Mouse (Mus musculus) liver, embryonic 16.5 days (tissue): ENCODE data around the gene Celf5. TPM values are rescaled to one million over a fixed set of nuclear protein-coding genes. Genes with fewer than 3 reads are reported as not detected.

Source experiments
- ATAC-seq: fragments of 200-750 bp; cut with Nextera tagmentation; 2 replicates; pipeline ENCODE4 v1.8.0; 2017; ENCODE audit warnings: low read depth, mild to moderate bottlenecking, moderate number of reproducible peaks, moderate library complexity
- H3K27ac ChIP-seq: fragments of 300-500 bp; sonication (generic); 2 replicates; pipeline ENCODE4 v1.5.1; 2014; ENCODE audit warnings: mild to moderate bottlenecking, low read length
- H3K27me3 ChIP-seq: fragments of 300-500 bp; sonication (generic); 2 replicates; pipeline ENCODE4 v1.6.1; 2014; ENCODE audit warnings: low read depth, low read length, mixed read lengths; ENCODE audit not compliant: control insufficient read depth, insufficient read depth
- H3K36me3 ChIP-seq: fragments of 300-500 bp; sonication (generic); 2 replicates; pipeline ENCODE4 v1.6.1; 2014; ENCODE audit warnings: mild to moderate bottlenecking; ENCODE audit not compliant: control insufficient read depth, insufficient read depth
- H3K4me1 ChIP-seq: fragments of 300-500 bp; sonication (generic); 2 replicates; pipeline ENCODE4 v1.6.1; 2014; ENCODE audit warnings: low read depth, low read length, mixed read lengths; ENCODE audit not compliant: control insufficient read depth
- H3K4me2 ChIP-seq: fragments of 300-500 bp; sonication (generic); 2 replicates; pipeline ENCODE4 v1.6.1; 2014; ENCODE audit warnings: low read depth, low read length, mixed read lengths
- H3K4me3 ChIP-seq: fragments of 300-500 bp; sonication (generic); 2 replicates; pipeline ENCODE4 v1.5.1; 2014; ENCODE audit warnings: low read depth, mild to moderate bottlenecking, low read length
- H3K9ac ChIP-seq: fragments of 300-500 bp; sonication (generic); 2 replicates; pipeline ENCODE4 v1.6.1; 2014; ENCODE audit warnings: low read depth, low read length
- H3K9me3 ChIP-seq: fragments of 300-500 bp; sonication (generic); replicated peaks from 2 replicates; pipeline ENCODE4 v1.6.1; 2016; ENCODE audit warnings: low read length; ENCODE audit not compliant: control insufficient read depth
- WGBS: fragments of 180-500 bp; shearing (Covaris S2); extraction: QIAGEN DNeasy Blood & Tissue Kit; methylation state at CpG from one replicate; pipeline ENCODE4 v1.1.7; 2014; ENCODE audit not compliant: insufficient replicate concordance; 5-methylcytosine and 5-hydroxymethylcytosine counted together
- polyA plus RNA-seq: library from polyadenylated mRNA; unstranded; fragments of >200 nt; fragmentation: Nextera tagmentation; extraction: Ambion mirVana; gene quantifications from 2 replicates; pipeline ENCODE4 v1.2.1, GENCODE M21; 2015

The Celf5 gene
- polyA plus RNA-seq, 1 experiment from 2014 or later = 0.05 TPM

DNA sequence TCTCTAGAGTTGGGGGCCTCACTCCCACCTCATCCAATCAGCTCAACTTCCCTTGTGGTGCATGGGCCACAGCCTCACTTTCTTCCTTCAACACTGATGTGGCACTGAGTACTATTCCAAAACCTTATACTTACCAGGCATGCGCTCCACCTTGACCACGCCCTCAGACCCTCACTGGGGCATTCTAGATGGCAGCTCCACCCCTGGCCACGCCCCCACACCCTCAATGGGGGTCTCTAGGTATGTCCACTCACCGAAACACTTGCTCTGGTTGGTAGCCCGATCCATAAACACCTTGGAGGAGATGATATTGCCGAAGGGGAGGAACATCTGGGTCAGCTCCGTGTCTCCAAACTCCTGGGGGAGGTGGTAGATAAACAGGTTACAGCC lies 20.1 kb downstream of the Celf5 start:
- H3K4me3 ChIP-seq = no peak overlapping the region
- H3K36me3 ChIP-seq = no peaks in the 10 kb centered on the region
- WGBS = 34% methylated on average over 7 of the region's 7 CpGs
- no peak overlapping the region for H3K4me2 ChIP-seq
- H3K4me1 ChIP-seq = peaks cover 15% of the 10 kb centered on the region
- ATAC-seq = no peak
- H3K27ac ChIP-seq = no peak overlapping the region
- no peak overlapping the region for H3K9ac ChIP-seq
- peaks cover 83% of the 10 kb centered on the region for H3K27me3 ChIP-seq
- H3K9me3 ChIP-seq = no peaks in the 10 kb centered on the region

DNA sequence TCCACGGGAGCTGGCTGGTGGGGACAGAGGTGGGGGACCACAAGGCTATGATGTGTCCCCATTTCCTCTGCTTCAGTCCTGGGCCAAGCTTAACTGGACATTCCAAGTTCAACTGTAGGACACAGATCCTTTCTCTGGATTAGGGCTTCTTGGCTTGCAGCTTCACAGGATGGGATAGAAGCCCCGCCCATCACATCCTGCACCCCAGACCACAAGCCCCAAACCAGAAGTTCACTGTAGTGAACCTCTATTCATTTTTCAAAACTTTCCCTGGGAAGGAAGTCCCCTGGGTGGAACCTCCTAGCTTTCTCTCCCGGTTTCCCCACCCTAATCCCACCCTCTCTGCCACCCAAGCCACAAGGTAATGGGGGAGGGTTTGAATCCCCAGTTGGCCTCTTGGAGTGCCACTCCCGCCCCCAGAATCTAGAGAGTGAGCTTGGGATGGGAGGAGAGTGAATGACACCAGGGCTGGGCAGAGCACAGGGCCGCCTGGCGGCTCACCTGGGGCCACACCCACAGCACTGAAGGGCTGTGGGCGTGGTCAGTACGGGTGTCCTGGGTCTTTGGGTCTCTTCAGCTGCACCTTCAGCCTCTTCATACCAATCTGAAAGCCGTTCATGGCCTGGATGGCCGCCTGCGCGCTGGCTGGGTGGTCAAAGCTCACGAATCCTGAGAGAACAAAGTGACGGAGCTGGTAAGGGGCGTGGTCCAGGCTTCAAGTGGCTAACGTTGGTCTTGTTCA lies 20.7 kb downstream of the Celf5 start:
- no peak overlapping the region for H3K4me2 ChIP-seq
- 4% methylated on average over 16 of the region's 16 CpGs for WGBS
- no peak overlapping the region for H3K27ac ChIP-seq
- H3K4me1 ChIP-seq = peaks cover 15% of the 10 kb centered on the region
- no peak overlapping the region for H3K9ac ChIP-seq
- H3K9me3 ChIP-seq = no peaks in the 10 kb centered on the region
- H3K36me3 ChIP-seq = no peaks in the 10 kb centered on the region
- no peak for ATAC-seq
- H3K4me3 ChIP-seq = no peak overlapping the region
- peaks cover 87% of the 10 kb centered on the region for H3K27me3 ChIP-seq

DNA sequence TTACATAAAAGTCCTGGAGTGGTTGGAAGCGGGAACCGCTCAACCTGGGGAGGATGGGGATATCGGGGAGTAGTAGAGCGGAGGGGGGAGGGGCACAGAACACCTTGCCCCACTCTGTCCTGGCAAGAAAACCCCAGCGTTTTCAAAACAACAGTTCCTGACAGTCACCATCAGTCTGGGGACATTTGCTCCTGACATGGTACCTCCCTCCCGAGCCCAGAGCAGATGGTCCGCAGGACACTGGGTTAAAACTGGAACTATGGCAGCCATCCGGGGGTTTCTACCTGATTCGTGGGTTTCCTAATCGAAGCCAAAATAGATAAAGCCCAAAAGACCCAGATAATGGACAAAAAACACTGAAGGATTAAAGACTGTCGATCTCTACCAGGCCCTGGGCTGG lies 21.6 kb downstream of the Celf5 start:
- Histone ChIP-seq H3K4me1 (peaks cover 15% of the 10 kb centered on the region), H3K4me3 (no peak overlapping the region), H3K4me2 (no peak overlapping the region), H3K27ac (no peak overlapping the region), H3K27me3 (peaks cover 89% of the 10 kb centered on the region), H3K36me3 (no peaks in the 10 kb centered on the region), H3K9ac (no peak overlapping the region), H3K9me3 (no peaks in the 10 kb centered on the region)
- no peak for ATAC-seq
- 26% methylated on average over 11 of the region's 11 CpGs for WGBS

DNA sequence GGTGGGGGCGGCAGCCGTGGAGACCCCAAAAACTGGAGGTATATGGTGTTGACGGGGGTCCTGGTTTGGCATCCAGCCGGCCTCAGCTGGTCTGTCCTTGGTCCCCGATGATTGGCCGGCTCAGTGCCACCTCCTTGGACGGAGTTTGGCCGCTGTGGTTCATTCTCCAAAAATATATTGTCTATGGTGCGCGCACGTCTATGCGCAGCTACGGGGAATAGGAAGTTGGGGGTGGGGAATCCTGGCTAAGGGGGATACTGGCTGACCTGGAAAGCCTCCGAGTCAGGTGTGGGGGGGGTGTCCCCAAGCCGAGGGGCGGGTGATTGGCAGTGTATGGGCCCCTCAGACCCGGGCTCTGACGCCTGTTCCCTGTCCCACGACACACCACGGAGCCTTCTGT lies 22.0 kb downstream of the Celf5 start:
- Histone ChIP-seq H3K27me3 (peaks cover 90% of the 10 kb centered on the region), H3K4me2 (no peak overlapping the region), H3K9ac (no peak overlapping the region), H3K4me3 (no peak overlapping the region), H3K27ac (no peak overlapping the region), H3K9me3 (no peaks in the 10 kb centered on the region), H3K4me1 (peaks cover 15% of the 10 kb centered on the region), H3K36me3 (no peaks in the 10 kb centered on the region)
- WGBS = 23% methylated on average over 20 of the region's 20 CpGs
- ATAC-seq = no peak

DNA sequence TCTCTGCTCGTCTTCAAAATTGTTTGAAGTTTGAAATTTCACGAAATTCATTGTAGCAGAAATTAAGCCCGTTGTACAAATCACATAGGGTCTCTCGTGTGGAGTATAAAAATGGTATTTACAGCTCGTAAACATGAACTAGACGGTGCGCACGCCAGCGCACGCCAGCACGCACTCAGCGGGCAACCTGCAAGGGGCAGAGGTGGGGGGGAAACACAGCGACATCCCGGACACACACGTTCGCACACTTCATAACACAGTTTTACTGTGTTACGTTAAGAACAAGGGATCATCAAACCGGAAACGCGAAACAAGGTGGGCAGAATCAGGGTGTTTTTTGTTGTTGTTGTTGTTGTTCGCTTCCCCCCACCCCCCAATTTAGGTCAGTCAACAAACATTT lies 23.1 kb downstream of the Celf5 start:
- Histone ChIP-seq H3K27me3 (peaks cover 91% of the 10 kb centered on the region), H3K9ac (no peak overlapping the region), H3K4me3 (no peak overlapping the region), H3K36me3 (no peaks in the 10 kb centered on the region), H3K27ac (no peak overlapping the region), H3K4me2 (no peak overlapping the region), H3K4me1 (peaks cover 6% of the 10 kb centered on the region), H3K9me3 (no peaks in the 10 kb centered on the region)
- WGBS = 66% methylated on average over 21 of the region's 21 CpGs
- no peak for ATAC-seq

DNA sequence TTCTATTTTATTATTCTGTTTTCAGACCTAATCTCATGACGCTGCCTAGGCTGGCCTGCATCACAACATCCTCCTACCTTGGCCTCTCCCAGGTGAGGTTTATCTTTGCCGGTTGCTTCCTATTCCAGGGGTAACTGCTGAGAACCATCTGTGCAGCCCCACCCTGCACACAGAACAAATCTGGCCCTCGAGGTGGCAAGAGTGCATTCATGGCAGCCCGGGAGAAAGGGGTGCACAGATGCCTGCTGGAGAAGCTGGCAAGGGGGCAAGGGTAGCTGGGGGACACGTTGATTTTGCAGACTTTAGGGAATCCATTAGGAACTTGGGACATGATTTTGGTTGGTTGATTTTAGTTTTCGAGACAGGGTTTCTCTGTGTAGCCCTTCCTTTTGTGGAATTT lies 24.2 kb downstream of the Celf5 start:
- WGBS = 49% methylated on average over 6 of the region's 6 CpGs
- H3K36me3 ChIP-seq = no peaks in the 10 kb centered on the region
- H3K4me2 ChIP-seq = no peak overlapping the region
- no peaks in the 10 kb centered on the region for H3K9me3 ChIP-seq
- H3K4me1 ChIP-seq = peaks cover 3% of the 10 kb centered on the region
- H3K4me3 ChIP-seq = no peak overlapping the region
- H3K27ac ChIP-seq = no peak overlapping the region
- H3K9ac ChIP-seq = no peak overlapping the region
- H3K27me3 ChIP-seq = peaks cover 91% of the 10 kb centered on the region
- no peak for ATAC-seq

DNA sequence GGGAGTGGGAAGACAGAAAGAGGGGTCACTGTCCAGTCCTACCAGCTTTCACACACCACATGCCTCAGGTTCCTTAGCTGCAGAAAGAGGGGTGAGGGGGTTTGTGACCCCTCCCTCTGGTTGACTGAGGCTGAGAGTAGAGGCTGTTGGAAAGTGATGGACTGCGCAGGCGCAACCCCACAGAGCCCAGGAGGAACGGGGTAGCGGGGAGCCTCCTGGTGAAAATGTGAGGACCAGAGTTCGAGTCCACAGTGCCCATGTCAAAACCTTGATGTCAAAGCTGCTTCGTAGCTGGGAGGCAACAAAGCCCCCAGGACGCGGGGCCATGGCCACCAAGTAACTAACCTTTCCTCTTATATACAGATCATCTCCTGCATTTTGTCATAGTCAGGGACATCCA lies 24.9 kb downstream of the Celf5 start:
- H3K36me3 ChIP-seq = no peaks in the 10 kb centered on the region
- peaks cover 91% of the 10 kb centered on the region for H3K27me3 ChIP-seq
- no peak overlapping the region for H3K4me2 ChIP-seq
- peaks cover 3% of the 10 kb centered on the region for H3K4me1 ChIP-seq
- H3K4me3 ChIP-seq = no peak overlapping the region
- no peak overlapping the region for H3K9ac ChIP-seq
- H3K9me3 ChIP-seq = no peaks in the 10 kb centered on the region
- H3K27ac ChIP-seq = no peak overlapping the region
- no peak for ATAC-seq
- WGBS = 79% methylated on average over 8 of the region's 8 CpGs

DNA sequence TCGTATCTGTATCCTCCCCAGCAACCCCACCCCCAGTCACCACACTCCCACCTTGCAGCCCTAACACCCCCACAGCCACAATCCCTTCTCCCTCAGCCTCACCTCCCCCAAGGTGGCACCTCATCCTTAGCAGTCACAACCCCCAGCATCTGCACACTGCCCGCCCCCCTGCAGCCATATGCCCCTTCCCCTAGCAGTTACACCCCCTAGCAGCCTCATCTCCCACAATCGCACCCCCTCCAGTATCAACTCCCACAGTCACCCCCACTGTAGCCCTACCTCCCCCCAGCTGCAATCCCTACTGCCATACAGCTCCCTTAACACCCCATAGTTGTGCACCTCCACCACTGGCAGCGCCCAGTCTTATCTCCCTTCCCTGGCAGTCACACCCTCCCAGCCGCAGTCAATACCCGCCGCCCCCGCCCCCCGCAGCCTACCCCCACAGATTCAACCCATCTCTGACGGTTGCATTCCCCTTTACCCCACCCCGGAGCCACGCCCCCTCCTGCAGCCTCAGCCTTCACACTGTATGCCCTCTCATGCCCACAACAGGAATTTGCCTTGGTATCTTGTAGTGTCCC lies 25.4 kb downstream of the Celf5 start:
- H3K9ac ChIP-seq = no peak overlapping the region

DNA sequence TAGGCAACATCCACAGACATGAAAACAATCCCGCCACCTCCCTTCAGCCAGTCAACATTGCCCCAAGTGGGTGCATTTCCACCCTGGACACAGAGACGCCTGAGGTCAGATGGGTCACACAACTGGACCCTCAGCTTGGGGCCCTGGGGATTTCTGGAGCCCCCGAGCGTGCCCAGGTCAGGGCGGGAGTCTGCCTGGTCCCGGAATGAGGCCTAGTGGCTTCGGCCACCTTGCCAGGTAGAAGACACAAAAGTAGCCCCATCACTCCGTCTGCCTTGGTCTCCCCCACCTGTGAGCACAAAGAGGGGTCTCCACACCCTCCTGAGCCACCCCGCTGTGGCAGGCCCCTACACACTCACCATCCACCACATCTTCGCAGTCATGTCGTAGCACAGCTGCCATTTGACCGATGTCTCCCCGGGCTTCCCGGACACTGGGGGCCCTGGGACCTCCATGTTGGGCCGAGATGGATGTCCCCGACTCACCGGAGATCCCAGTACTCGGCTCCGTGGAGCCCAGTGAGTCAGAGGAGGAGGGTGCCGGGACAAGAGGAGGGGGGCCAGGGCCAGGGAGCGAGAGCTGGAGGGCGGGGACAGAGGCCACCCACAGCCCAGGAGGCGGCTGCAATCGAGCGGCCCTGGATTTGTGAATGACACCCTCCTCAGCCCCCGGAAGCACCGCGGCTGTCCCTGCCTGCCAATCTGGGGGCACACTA lies 27.2 kb downstream of the Celf5 start, which contains the start of gene Nfic:
Gene Nfic (minus strand): TSS at position 455 of the 715 bp plus-strand sequence.
- 56% methylated on average over 28 of the region's 28 CpGs for WGBS

More for the DNA sequence above, 25.4 kb downstream of the Celf5 start:
- no peak overlapping the region for H3K4me2 ChIP-seq
- H3K4me1 ChIP-seq = peaks cover 3% of the 10 kb centered on the region
- H3K4me3 ChIP-seq = no peak overlapping the region
- no peaks in the 10 kb centered on the region for H3K9me3 ChIP-seq
- whole genome bisulfite sequencing = 16% methylated on average over 12 of the region's 12 CpGs
- no peak overlapping the region for H3K27ac ChIP-seq
- H3K36me3 ChIP-seq = no peaks in the 10 kb centered on the region
- no peak; the same call in 1 of the 2 replicates for ATAC-seq
- peaks cover 91% of the 10 kb centered on the region for H3K27me3 ChIP-seq

More for the DNA sequence above, 27.2 kb downstream of the Celf5 start, which contains the start of gene Nfic:
- no peaks in the 10 kb centered on the region; the same call in 1 of the 2 replicates for H3K4me1 ChIP-seq
- no peak within 1 kb of the TSS for H3K4me3 ChIP-seq
- H3K9me3 ChIP-seq = no peaks in the 10 kb centered on the region
- no peak within 1 kb of the TSS for H3K4me2 ChIP-seq
- H3K27ac ChIP-seq = no peak within 1 kb of the TSS
- no peak for ATAC-seq
- H3K27me3 ChIP-seq = peaks cover 90% of the 10 kb centered on the region
- no peak within 1 kb of the TSS for H3K9ac ChIP-seq
- no peaks in the 10 kb centered on the region for H3K36me3 ChIP-seq
